ENCODE assay signal across 7 mouse cellular contexts in genomic region chr2:94289169-94289568, GRCm38 (mm10).
A peak's percentile ranks its signal among the peaks of the same experiment; 100 is the strongest.
DNase-seq lines count a peak whose midpoint lies in the region; ATAC-seq and TF ChIP-seq lines count a peak whose summit lies in the region.

No protein-coding gene starts in this region.

- TF ChIP-seq EP300 in lung, postnatal 0 days (IDR thresholded peaks at IDR 0.05): no peak

- H3K9ac ChIP-seq in embryonic facial prominence, embryonic 12.5 days: no peak overlapping the region
- no peak overlapping the region for H3K9ac ChIP-seq in hindbrain, embryonic 15.5 days
- no peak overlapping the region for H3K9ac ChIP-seq in lung, postnatal 0 days (replicated peaks; ENCODE audit: low read depth)
- H3K9ac ChIP-seq in stomach, embryonic 15.5 days: no peak overlapping the region

- no peaks in the 10 kb centered on the region for H3K27me3 ChIP-seq in embryonic facial prominence, embryonic 12.5 days
- H3K27me3 ChIP-seq in hindbrain, embryonic 15.5 days: no peaks in the 10 kb centered on the region
- no peaks in the 10 kb centered on the region; the same call in 1 of the 2 replicates for H3K27me3 ChIP-seq in lung, postnatal 0 days (replicated peaks; ENCODE audit: insufficient read depth, low read length)
- H3K27me3 ChIP-seq in stomach, embryonic 15.5 days (replicated peaks): no peaks in the 10 kb centered on the region

- intact Hi-C loops in left cerebral cortex, postnatal 36 days (cut with DNase I): no loop called here

- H3K4me3 ChIP-seq in embryonic facial prominence, embryonic 12.5 days: no peak overlapping the region
- H3K4me3 ChIP-seq in hindbrain, embryonic 15.5 days: no peak overlapping the region
- no peak overlapping the region for H3K4me3 ChIP-seq in lung, postnatal 0 days (ENCODE audit: low read depth, low read length)
- no peak overlapping the region for H3K4me3 ChIP-seq in stomach, embryonic 15.5 days (replicated peaks)

- H3K4me2 ChIP-seq in embryonic facial prominence, embryonic 12.5 days (replicated peaks): no peak overlapping the region
- no peak overlapping the region for H3K4me2 ChIP-seq in hindbrain, embryonic 15.5 days
- H3K4me2 ChIP-seq in lung, postnatal 0 days (replicated peaks; ENCODE audit: low read depth, low read length): no peak overlapping the region
- no peak overlapping the region for H3K4me2 ChIP-seq in stomach, embryonic 15.5 days

- TF ChIP-seq CTCF in lung, postnatal 0 days (IDR thresholded peaks at IDR 0.05): no peak

- H3K36me3 ChIP-seq in embryonic facial prominence, embryonic 12.5 days: no peaks in the 10 kb centered on the region
- H3K36me3 ChIP-seq in hindbrain, embryonic 15.5 days: no peaks in the 10 kb centered on the region
- H3K36me3 ChIP-seq in lung, postnatal 0 days (ENCODE audit: insufficient read depth, low read length): no peaks in the 10 kb centered on the region
- no peaks in the 10 kb centered on the region for H3K36me3 ChIP-seq in stomach, embryonic 15.5 days

- H3K4me1 ChIP-seq in embryonic facial prominence, embryonic 12.5 days: peaks cover 10% of the 10 kb centered on the region; the same call in 1 of the 2 replicates
- H3K4me1 ChIP-seq in hindbrain, embryonic 15.5 days (replicated peaks): peaks cover 17% of the 10 kb centered on the region
- H3K4me1 ChIP-seq in lung, postnatal 0 days (ENCODE audit: insufficient read depth, low read depth, low read length): no peaks in the 10 kb centered on the region; the same call in 1 of the 2 replicates
- H3K4me1 ChIP-seq in stomach, embryonic 15.5 days: no peaks in the 10 kb centered on the region

- WGBS in embryonic facial prominence, embryonic 12.5 days: 0% methylated on average over 2 of the region's 2 CpGs
- 0% methylated on average over 2 of the region's 2 CpGs for WGBS in hindbrain, embryonic 15.5 days
- 0% methylated on average over 2 of the region's 2 CpGs for WGBS in lung, postnatal 0 days
- WGBS in stomach, embryonic 15.5 days: 3% methylated on average over 2 of the region's 2 CpGs

- ATAC-seq in embryonic facial prominence, embryonic 12.5 days (ENCODE audit: insufficient number of reproducible peaks, insufficient read depth, low FRiP score, low TSS enrichment): peak; percentile 85
- ATAC-seq in hindbrain, embryonic 15.5 days (ENCODE audit: low FRiP score, low read depth): peak; percentile 87
- peak; percentile 77 for ATAC-seq in lung, postnatal 0 days
- ATAC-seq in stomach, embryonic 15.5 days (ENCODE audit: insufficient read depth, low FRiP score, low read depth): peak; percentile 55
- no peak; the same call in 1 of the 2 replicates for ATAC-seq in frontal cortex, adult (ENCODE audit: low TSS enrichment)

- H3K9me3 ChIP-seq in embryonic facial prominence, embryonic 12.5 days: no peaks in the 10 kb centered on the region
- H3K9me3 ChIP-seq in hindbrain, embryonic 15.5 days: no peaks in the 10 kb centered on the region
- no peaks in the 10 kb centered on the region for H3K9me3 ChIP-seq in lung, postnatal 0 days (ENCODE audit: low read length)
- no peaks in the 10 kb centered on the region for H3K9me3 ChIP-seq in stomach, embryonic 15.5 days

- DNase-seq in left cerebral cortex, postnatal 36 days (ENCODE audit: low spot score in 2 of 2): peak; percentile 15 to 33
- no peak for DNase-seq in left cerebral cortex, adult 11 months (ENCODE audit: low spot score)
- DNase-seq in lung, postnatal 0 days (ENCODE audit: low spot score): peak; percentile 54

- H3K27ac ChIP-seq in embryonic facial prominence, embryonic 12.5 days: no peak overlapping the region
- peak overlapping the region; percentile 10 for H3K27ac ChIP-seq in hindbrain, embryonic 15.5 days (replicated peaks)
- no peak overlapping the region for H3K27ac ChIP-seq in lung, postnatal 0 days (ENCODE audit: low read length)
- H3K27ac ChIP-seq in stomach, embryonic 15.5 days: no peak overlapping the region
